Mouse (Mus musculus) heart, embryonic 16.5 days (tissue): ENCODE data around the gene Fthl17e. TPM values are rescaled to one million over a fixed set of nuclear protein-coding genes. Genes with fewer than 3 reads are reported as not detected.
"Not testable (repeated sequence)": the region's sequence is repeated elsewhere in the genome, so short reads cannot be mapped to it uniquely, and the experiment has no call there.

Experiments used
- ATAC-seq: fragments of 200-750 bp; cut with Nextera tagmentation; replicated peaks from 2 replicates; pipeline ENCODE4 v1.8.0; 2017; ENCODE audit warnings: moderate number of reproducible peaks; ENCODE audit not compliant: insufficient read depth, low FRiP score; ENCODE audit errors: extremely low read depth
- H3K27ac ChIP-seq: fragments of 300-500 bp; sonication (generic); 2 replicates; pipeline ENCODE4 v1.5.1; 2014; ENCODE audit warnings: mild to moderate bottlenecking, low read length, control low read depth, moderate library complexity
- H3K27me3 ChIP-seq: fragments of 300-500 bp; sonication (generic); 2 replicates; pipeline ENCODE4 v1.6.1; 2014; ENCODE audit warnings: low read length, mixed read lengths; ENCODE audit not compliant: control insufficient read depth, insufficient read depth
- H3K36me3 ChIP-seq: fragments of 300-500 bp; sonication (generic); 2 replicates; pipeline ENCODE4 v1.6.1; 2014; ENCODE audit not compliant: control insufficient read depth, insufficient read depth
- H3K4me1 ChIP-seq: fragments of 300-500 bp; sonication (generic); 2 replicates; pipeline ENCODE4 v1.6.1; 2014; ENCODE audit warnings: low read length, mixed read lengths; ENCODE audit not compliant: control insufficient read depth, insufficient read depth
- H3K4me2 ChIP-seq: fragments of 300-500 bp; sonication (generic); 2 replicates; pipeline ENCODE4 v1.6.1; 2014; ENCODE audit warnings: low read depth, mild to moderate bottlenecking, control low read depth, low read length
- H3K4me3 ChIP-seq: fragments of 300-500 bp; sonication (generic); 2 replicates; pipeline ENCODE4 v1.5.1; 2014; ENCODE audit warnings: mild to moderate bottlenecking, control low read depth, low read length
- H3K9ac ChIP-seq: fragments of 300-500 bp; sonication (generic); 2 replicates; pipeline ENCODE4 v1.6.1; 2014; ENCODE audit warnings: low read length, control low read depth
- H3K9me3 ChIP-seq: fragments of 300-500 bp; sonication (generic); replicated peaks from 2 replicates; pipeline ENCODE4 v1.6.1; 2016; ENCODE audit warnings: low read length; ENCODE audit not compliant: control insufficient read depth
- WGBS: fragments of 180-500 bp; shearing (Covaris S2); extraction: QIAGEN DNeasy Blood & Tissue Kit; methylation state at CpG from one replicate; pipeline ENCODE4 v1.1.7; 2014; 5-methylcytosine and 5-hydroxymethylcytosine counted together
- polyA plus RNA-seq: library from polyadenylated mRNA; unstranded; fragments of >200 nt; fragmentation: Nextera tagmentation; extraction: Ambion mirVana; gene quantifications from 2 replicates; pipeline ENCODE4 v1.2.1, GENCODE M21; 2015

Fthl17e gene
- polyA plus RNA-seq = not detected in 2 replicates

GRCm38 (mm10) chrX:9033193-9033592, at the start of gene Fthl17e:
Gene Fthl17e (plus strand): TSS chrX:9033493.
- H3K27ac ChIP-seq, ATAC-seq, H3K36me3 ChIP-seq, H3K9ac ChIP-seq, H3K4me1 ChIP-seq, H3K9me3 ChIP-seq, H3K4me3 ChIP-seq, H3K27me3 ChIP-seq, H3K4me2 ChIP-seq: not testable (repeated sequence)
- WGBS = no CpG with 5 or more reads among the region's 10 CpGs

GRCm38 (mm10) chrX:8986655-8987054, 46.6 kb upstream of the Fthl17e start, which contains the start of gene Fthl17d:
Gene Fthl17d (minus strand): TSS chrX:8986755.
- H3K27me3 ChIP-seq, H3K4me1 ChIP-seq, ATAC-seq, H3K4me3 ChIP-seq, H3K9ac ChIP-seq, H3K9me3 ChIP-seq, H3K36me3 ChIP-seq, H3K4me2 ChIP-seq, H3K27ac ChIP-seq: not testable (repeated sequence)
- WGBS = no CpG with 5 or more reads among the region's 9 CpGs

GRCm38 (mm10) chrX:9016079-9016478, 17.2 kb upstream of the Fthl17e start:
- no peaks in the 10 kb centered on the region for H3K9me3 ChIP-seq
- H3K4me2 ChIP-seq = no peak overlapping the region
- no peak overlapping the region for H3K27ac ChIP-seq
- no peaks in the 10 kb centered on the region for H3K27me3 ChIP-seq
- H3K4me1 ChIP-seq = no peaks in the 10 kb centered on the region
- no peak for ATAC-seq
- no peaks in the 10 kb centered on the region for H3K36me3 ChIP-seq
- H3K9ac ChIP-seq = no peak overlapping the region
- WGBS = 56% methylated on average over 1 of the region's 1 CpGs
- H3K4me3 ChIP-seq = no peak overlapping the region

- Histone ChIP-seq H3K9me3 (no peaks in the 10 kb centered on the region), H3K4me1 (no peaks in the 10 kb centered on the region), H3K36me3 (no peaks in the 10 kb centered on the region), H3K4me3 (no peak overlapping the region), H3K27ac (no peak overlapping the region), H3K9ac (no peak overlapping the region), H3K4me2 (no peak overlapping the region), H3K27me3 (no peaks in the 10 kb centered on the region)
- no peak for ATAC-seq
- WGBS = 56% methylated on average over 10 of the region's 10 CpGs
Observed at GRCm38 (mm10) chrX:9019481-9019880, 13.8 kb upstream of the Fthl17e start.

GRCm38 (mm10) chrX:9041611-9042010, 8.3 kb downstream of the Fthl17e start:
- H3K36me3 ChIP-seq, H3K9me3 ChIP-seq, H3K4me3 ChIP-seq, H3K4me2 ChIP-seq, ATAC-seq, H3K4me1 ChIP-seq, H3K9ac ChIP-seq, H3K27ac ChIP-seq, H3K27me3 ChIP-seq: not testable (repeated sequence)
- 32% methylated on average over 3 of the region's 4 CpGs for WGBS

GRCm38 (mm10) chrX:9060952-9061351, 27.7 kb downstream of the Fthl17e start:
- not testable (repeated sequence) for H3K9me3 ChIP-seq, H3K4me2 ChIP-seq, H3K27ac ChIP-seq, H3K9ac ChIP-seq, H3K36me3 ChIP-seq, H3K4me1 ChIP-seq, ATAC-seq, H3K27me3 ChIP-seq, H3K4me3 ChIP-seq
- 22% methylated on average over 7 of the region's 9 CpGs for WGBS

GRCm38 (mm10) chrX:9062101-9062500, 28.8 kb downstream of the Fthl17e start:
- no peak for ATAC-seq
- 77% methylated on average over 4 of the region's 4 CpGs for WGBS
- Histone ChIP-seq H3K27me3 (no peaks in the 10 kb centered on the region), H3K4me1 (no peaks in the 10 kb centered on the region), H3K36me3 (no peaks in the 10 kb centered on the region), H3K27ac (no peak overlapping the region), H3K4me3 (no peak overlapping the region), H3K9ac (no peak overlapping the region), H3K4me2 (no peak overlapping the region), H3K9me3 (peaks cover 4% of the 10 kb centered on the region)

- H3K36me3 ChIP-seq, H3K27ac ChIP-seq, H3K4me2 ChIP-seq, H3K4me1 ChIP-seq, ATAC-seq, H3K9me3 ChIP-seq, H3K4me3 ChIP-seq, H3K9ac ChIP-seq, H3K27me3 ChIP-seq: not testable (repeated sequence)
- WGBS = 86% methylated on average over 11 of the region's 11 CpGs
Observed at GRCm38 (mm10) chrX:9062715-9063114, 29.4 kb downstream of the Fthl17e start, which contains the start of gene Fthl17f. Gene Fthl17f (plus strand): TSS chrX:9063015.

- 5% methylated on average over 4 of the region's 10 CpGs for whole genome bisulfite sequencing
- H3K9me3 ChIP-seq, H3K27ac ChIP-seq, H3K4me1 ChIP-seq, H3K4me3 ChIP-seq, H3K27me3 ChIP-seq, H3K4me2 ChIP-seq, H3K36me3 ChIP-seq, H3K9ac ChIP-seq, ATAC-seq: not testable (repeated sequence)
Observed at GRCm38 (mm10) chrX:9077699-9078098, 44.4 kb downstream of the Fthl17e start.
